In the genomic region with DNA sequence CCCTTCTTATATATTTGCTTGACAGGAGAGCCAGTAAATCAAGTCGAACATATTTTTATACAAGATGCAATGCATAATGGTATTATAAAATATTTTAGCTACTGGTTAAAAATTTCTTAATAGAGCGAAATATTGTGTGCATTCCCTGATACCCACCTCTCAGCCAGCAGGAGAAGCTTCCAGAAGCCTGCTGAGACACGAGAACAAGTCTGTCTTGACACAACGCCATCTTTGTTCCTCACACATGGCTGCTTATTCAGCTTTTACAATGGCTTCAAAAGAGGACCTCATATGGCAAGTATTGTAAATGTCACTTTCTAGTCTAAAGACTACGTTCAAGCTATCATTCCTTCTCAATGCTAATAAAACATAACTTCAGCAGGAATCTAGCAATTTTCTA, we compare ENCODE assay signal across 31 mouse cellular contexts.
DNase-seq lines count a peak whose midpoint lies in the region; ATAC-seq and TF ChIP-seq lines count a peak whose summit lies in the region.
"Had no signal": no experiment of that assay in that cellular context is flagged by ENCODE, and none has a peak within 500 bp of the region (broad histone marks: within the 10 kb centered on the region; RNA-seq: fewer than 3 reads in every experiment).

No protein-coding gene starts in this region.

- H3K36me3 ChIP-seq in intestine, embryonic 16.5 days (ENCODE audit: control insufficient read depth, insufficient read depth, low read length): no peaks in the 10 kb centered on the region
- H3K36me3 ChIP-seq: embryonic facial prominence, embryonic 10.5 days; embryonic facial prominence, embryonic 15.5 days; forebrain, embryonic 12.5 days; heart, embryonic 12.5 days; neural tube, embryonic 13.5 days had no signal

- H3K27me3 ChIP-seq in intestine, embryonic 16.5 days (replicated peaks; ENCODE audit: control insufficient read depth, insufficient read depth, low read length): no peaks in the 10 kb centered on the region
- H3K27me3 ChIP-seq: embryonic facial prominence, embryonic 15.5 days; forebrain, embryonic 12.5 days; heart, embryonic 12.5 days; neural tube, embryonic 13.5 days; Patski had no signal

- H3K27ac ChIP-seq in layer of hippocampus, adult 2 months: peak overlapping the region; percentile 90
- H3K27ac ChIP-seq in intestine, embryonic 16.5 days (ENCODE audit: low read length): no peak overlapping the region
- H3K27ac ChIP-seq: embryonic facial prominence, embryonic 10.5 days; embryonic facial prominence, embryonic 15.5 days; forebrain, embryonic 12.5 days; heart, adult 2 months; hindbrain, embryonic 14.5 days; liver, embryonic 14.5 days; neural tube, embryonic 13.5 days; stomach, postnatal 0 days had no signal

- WGBS in intestine, embryonic 16.5 days: 78% methylated on average over 5 of the region's 5 CpGs

- H3K4me2 ChIP-seq in intestine, embryonic 16.5 days (ENCODE audit: low read depth, low read length): no peak overlapping the region
- H3K4me2 ChIP-seq: embryonic facial prominence, embryonic 15.5 days; forebrain, embryonic 12.5 days; heart, embryonic 12.5 days; hindbrain, embryonic 14.5 days; lung, embryonic 14.5 days; midbrain, embryonic 11.5 days; neural tube, embryonic 13.5 days had no signal

- TF ChIP-seq CTCF in layer of hippocampus, adult 2 months (conservative IDR thresholded peaks at IDR 0.05): no peak

- H3K4me1 ChIP-seq in intestine, embryonic 16.5 days (ENCODE audit: control insufficient read depth, insufficient read depth, low read length): no peaks in the 10 kb centered on the region
- H3K4me1 ChIP-seq: embryonic facial prominence, embryonic 10.5 days; embryonic facial prominence, embryonic 15.5 days; forebrain, embryonic 12.5 days; heart, embryonic 12.5 days had no signal

- H3K9me3 ChIP-seq in intestine, embryonic 16.5 days (ENCODE audit: control insufficient read depth, low read length): no peaks in the 10 kb centered on the region
- H3K9me3 ChIP-seq: embryonic facial prominence, embryonic 10.5 days; embryonic facial prominence, embryonic 15.5 days; forebrain, embryonic 12.5 days; heart, embryonic 12.5 days; neural tube, embryonic 13.5 days had no signal

- no peak overlapping the region for H3K4me3 ChIP-seq in layer of hippocampus, adult 2 months
- no peak overlapping the region for H3K4me3 ChIP-seq in intestine, embryonic 16.5 days (ENCODE audit: low read length)
- H3K4me3 ChIP-seq: embryonic facial prominence, embryonic 10.5 days; embryonic facial prominence, embryonic 15.5 days; forebrain, embryonic 12.5 days; heart, adult 2 months; heart, embryonic 12.5 days; neural tube, embryonic 13.5 days had no signal

- no peak overlapping the region for H3K9ac ChIP-seq in intestine, embryonic 16.5 days (ENCODE audit: low read depth, low read length)
- H3K9ac ChIP-seq: embryonic facial prominence, embryonic 15.5 days; forebrain, embryonic 12.5 days; heart, embryonic 12.5 days; hindbrain, embryonic 14.5 days; liver, embryonic 14.5 days; lung, embryonic 14.5 days; neural tube, embryonic 13.5 days had no signal

- ATAC-seq in intestine, embryonic 16.5 days: no peak
- ATAC-seq: inflammation-experienced regulatory T-cells, adult 6 months; Patski had no signal

- DNase-seq in layer of hippocampus, adult 2 months (ENCODE audit: low spot score in 2 of 2): no peak
- no peak for DNase-seq in layer of hippocampus, adult 18-20 months (ENCODE audit: low spot score in 2 of 2)
- DNase-seq in cerebellum, adult 11 months: peak; percentile 78
- peak; percentile 95 for DNase-seq in cerebellum, adult 9-10 months
- DNase-seq in cerebellum, postnatal 36 days: peak; percentile 67 to 85
- DNase-seq in thymus, postnatal 14 days: no peak
- DNase-seq: adrenal gland, postnatal 14 days; gastrocnemius, postnatal 25 days; heart, adult 2 months; heart, postnatal 4 days; kidney, adult 2 months; kidney, postnatal 36 days; layer of hippocampus, postnatal 36 days; liver; lung, embryonic 14.5 days; lung, postnatal 36 days; right cerebral cortex, postnatal 4 days; thymus, adult 18-20 months; thymus, postnatal 36 days had no signal

Comparison
In these comparisons a context has a peak if more than half of its experiments do, and no peak if none do; other contexts are left out.
1. DNase-seq: peak in cerebellum, adult 11 months (single experiment), cerebellum, adult 9-10 months (single experiment) and cerebellum, postnatal 36 days (2 of 2); none in layer of hippocampus, adult 2 months (0 of 2), layer of hippocampus, adult 18-20 months (0 of 2) and thymus, postnatal 14 days (single experiment).